Mouse (Mus musculus) thymus, postnatal 25 days (tissue): ENCODE measurements around the gene Zfp30.

Experiments used
- DNase-seq: peaks from one replicate; pipeline ENCODE4 v3.0.0; 2022

The Zfp30 gene

DNA sequence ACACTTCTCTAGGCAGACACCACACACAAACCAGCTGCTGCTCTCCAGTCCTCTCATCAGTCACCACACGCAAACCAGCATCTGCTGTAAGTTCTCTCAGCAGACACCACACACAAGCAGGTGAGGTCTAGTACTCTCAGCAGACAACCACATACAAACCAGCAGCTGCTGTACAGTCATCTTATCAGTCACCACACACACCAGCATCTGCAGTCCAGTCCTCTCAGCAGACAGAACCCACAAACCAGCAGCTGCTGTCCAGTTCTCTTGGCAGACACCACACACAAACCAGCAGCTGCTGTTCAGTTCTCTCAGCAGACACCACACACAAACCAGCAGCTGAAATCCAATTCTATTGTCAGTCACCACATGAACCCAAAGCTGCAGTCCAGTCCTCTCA, 53.0 kb downstream of the Zfp30 start:
- DNase-seq, result no peak

DNA sequence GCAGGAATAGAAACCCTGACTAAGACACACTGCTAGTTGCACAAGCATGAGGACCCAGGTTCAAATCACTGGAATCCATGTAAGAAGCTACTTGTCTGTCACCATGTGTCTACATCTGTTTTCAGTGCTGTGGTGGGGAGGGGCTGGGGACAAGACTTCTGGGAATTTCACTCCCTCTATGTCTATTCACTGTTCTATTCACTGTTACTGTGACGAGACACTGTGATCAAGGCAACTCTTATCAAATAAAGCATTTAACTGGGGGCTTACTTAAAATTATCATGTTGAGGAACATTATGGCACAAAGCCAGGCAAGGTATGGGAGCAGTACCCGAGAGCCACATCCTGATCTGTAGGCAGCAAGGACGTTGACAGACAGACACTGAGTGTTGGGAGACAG, 55.5 kb downstream of the Zfp30 start:
- no peak for DNase-seq

DNA sequence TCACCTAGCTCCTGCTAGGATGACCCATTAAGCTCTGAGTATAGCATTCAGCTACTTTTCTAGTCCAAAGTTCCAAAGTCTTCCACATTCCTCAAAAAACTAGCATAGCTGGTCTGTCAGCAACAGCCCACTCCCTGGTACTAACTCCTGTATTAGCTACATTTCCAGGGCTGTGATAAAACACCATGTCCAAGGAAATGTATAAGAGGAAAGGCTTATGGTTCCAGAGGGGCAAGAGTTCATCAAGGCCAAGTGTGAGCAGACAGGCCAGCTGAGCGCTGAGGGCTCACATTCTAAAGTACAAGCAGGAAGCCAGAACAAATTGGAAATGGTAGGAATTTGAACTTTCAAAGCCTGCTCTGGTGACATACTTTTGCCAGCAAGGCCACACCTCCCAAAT, 58.3 kb downstream of the Zfp30 start:
- DNase-seq, result no peak
